Mouse (Mus musculus): ENCODE results near the gene Mcidas.
A peak's percentile ranks its signal among the peaks of the same experiment; 100 is the strongest.

The Mcidas gene

GRCm38 (mm10) chr13:112993531-112994152 is at the start of gene Mcidas:
Gene Mcidas (plus strand): TSS chr13:112993845.
- DNase-seq, result no peak

GRCm38 (mm10) chr13:112945312-112945711 is 48.3 kb upstream of the Mcidas start:
- DNase-seq, result peak; percentile 38

- no peak for DNase-seq
These were observed 47.7 kb upstream of the Mcidas start for GRCm38 (mm10) chr13:112945900-112946299.

- no peak for DNase-seq
These were observed 39.6 kb upstream of the Mcidas start for GRCm38 (mm10) chr13:112954067-112954466.

GRCm38 (mm10) chr13:112963081-112963480 is 30.6 kb upstream of the Mcidas start:
- no peak for DNase-seq

DNA sequence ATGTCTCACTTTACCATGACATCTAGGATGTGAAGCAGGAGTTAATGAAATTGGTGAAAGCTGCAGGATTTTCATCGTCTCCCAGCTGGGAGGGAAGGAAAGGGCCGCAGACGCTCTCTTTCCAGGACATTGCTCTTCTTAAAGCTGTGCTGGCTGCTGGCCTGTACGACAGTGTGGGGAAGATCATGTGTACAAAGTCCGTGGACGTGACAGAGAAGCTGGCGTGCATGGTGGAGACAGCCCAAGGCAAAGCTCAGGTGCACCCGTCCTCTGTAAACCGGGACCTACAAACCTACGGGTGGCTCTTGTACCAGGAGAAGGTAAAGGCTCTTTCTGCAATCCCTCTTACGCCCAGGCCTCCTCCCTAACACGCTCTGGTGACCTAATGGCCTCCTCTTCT is 29.2 kb upstream of the Mcidas start:
- no peak for DNase-seq

DNA sequence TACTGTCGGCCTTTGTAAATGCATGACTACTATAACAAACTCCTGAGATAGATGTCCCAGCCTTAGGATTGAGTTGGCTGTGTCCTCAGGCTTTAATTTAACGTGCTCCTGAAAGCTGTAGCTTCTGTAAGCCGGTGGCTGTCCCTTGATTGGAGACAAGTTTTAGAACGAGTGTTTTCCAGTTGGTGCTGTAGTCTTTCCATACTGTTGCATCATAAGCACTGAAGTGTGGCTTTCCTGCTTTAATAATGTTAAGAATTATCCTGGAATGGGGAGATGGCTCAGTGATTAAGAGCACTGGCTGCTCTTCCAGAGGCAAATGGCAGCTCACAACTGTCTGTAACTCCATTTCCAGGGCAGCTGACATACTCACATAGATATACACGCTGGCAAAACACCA is 26.4 kb upstream of the Mcidas start:
- no peak for DNase-seq

GRCm38 (mm10) chr13:112976720-112977119 is 16.9 kb upstream of the Mcidas start:
- DNase-seq, result no peak

DNA sequence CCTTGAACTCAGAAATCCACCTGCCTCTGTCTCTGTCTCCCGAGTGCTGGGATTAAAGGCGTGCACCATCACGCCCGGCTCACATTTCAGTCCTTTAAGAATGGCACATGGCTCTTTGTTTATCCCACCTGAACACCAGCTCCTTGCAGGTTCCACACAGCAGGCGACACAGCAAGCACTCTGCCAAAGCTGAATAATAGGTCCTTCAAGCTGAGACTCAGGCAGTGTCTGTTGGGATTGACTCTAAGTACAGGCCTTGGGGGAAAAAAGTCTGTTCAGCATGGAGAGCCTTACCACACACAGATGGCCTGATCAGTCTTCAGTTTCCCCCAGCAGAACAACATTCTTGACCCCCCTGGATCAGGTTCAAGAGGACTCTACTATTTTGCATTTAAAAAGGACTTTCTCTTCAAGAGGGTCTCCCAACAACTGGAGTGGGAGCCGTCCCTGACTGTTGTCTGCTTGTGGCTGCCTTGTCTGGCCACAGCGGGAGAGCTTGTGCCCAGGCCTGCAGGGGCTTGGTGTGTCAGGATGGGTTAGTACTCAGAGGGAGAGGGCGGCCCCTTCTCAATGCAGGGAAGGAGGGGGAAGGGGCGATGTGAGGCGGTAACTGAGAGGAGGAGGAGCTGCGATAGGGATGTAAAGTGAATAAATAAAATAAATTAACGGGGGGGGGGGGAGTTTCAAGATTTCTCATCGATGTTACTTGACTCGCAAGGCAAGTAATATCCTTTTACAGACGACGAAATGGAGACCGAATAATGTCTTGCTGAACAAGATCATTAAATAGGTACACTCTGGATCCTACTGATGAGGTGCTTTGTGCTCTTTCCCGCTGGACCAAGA is 7.8 kb upstream of the Mcidas start:
- DNase-seq, result no peak

DNA sequence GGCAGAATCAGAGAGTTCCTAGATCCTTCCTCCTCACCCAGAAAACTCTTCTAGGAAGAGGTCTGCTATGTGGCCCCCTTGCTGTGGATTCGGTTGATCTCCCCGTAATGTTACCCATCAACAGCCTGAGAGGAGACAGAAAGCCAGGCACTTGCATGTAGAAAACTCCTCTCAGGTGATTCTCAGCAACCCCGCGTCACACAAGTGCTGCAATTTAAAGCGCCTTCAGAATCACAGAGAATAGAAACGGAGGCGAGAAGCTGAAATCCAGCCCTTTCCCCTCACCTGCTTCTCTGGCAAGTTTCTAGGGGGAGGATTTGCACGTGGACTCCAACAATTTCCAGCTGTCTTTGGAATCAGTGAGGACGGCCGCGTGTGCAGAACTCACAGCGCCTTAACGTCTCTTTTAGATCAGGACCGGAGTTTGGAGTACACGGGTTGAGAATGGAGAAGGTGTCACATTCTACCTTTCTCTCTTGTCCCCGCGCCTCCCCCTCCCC is 7.1 kb upstream of the Mcidas start:
- DNase-seq, result no peak

DNA sequence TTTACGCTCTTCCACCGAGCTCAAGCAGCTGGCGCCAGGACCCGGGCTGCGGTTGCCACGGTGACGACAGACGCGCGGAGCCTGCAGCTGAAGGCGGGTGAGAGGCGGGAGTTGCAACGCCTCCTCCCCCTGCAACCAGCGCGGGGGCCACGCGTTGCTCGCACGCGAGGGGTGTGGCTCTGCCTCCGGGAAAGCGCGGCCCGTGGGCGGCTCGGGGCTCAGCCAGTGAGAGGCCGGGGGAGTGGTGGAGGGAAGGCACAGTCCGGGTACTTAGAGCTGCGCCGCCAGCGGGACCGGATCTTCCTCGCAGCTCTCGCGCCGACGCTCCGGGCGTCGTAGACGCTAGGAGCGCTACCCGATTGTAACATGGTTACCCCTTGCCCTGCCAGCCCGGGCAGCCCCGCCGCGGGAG is 6.1 kb upstream of the Mcidas start, which contains the start of gene Ccno:
Ccno (plus strand) TSS at position 271 of the 412 bp plus-strand sequence.
- peak; percentile 94 for DNase-seq

DNA sequence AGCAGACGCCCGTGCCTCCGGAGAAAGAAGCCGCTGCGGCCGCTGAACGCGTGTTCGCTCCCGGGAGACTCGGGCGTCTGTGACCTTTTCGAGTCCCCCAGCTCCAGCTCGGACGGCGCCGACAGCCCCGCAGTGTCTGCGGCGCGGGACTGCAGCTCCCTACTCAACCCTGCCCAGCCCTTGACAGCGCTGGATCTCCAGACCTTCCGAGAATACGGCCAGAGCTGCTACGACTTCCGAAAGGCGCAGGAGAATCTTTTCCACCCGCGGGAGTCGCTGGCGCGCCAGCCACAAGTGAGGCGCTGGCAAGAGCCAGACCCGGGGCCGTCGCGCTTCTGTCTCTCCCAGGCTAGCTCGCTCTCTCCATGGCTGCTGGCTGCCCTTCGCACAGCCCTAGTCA is 5.7 kb upstream of the Mcidas start:
- DNase-seq, result peak; percentile 34

DNA sequence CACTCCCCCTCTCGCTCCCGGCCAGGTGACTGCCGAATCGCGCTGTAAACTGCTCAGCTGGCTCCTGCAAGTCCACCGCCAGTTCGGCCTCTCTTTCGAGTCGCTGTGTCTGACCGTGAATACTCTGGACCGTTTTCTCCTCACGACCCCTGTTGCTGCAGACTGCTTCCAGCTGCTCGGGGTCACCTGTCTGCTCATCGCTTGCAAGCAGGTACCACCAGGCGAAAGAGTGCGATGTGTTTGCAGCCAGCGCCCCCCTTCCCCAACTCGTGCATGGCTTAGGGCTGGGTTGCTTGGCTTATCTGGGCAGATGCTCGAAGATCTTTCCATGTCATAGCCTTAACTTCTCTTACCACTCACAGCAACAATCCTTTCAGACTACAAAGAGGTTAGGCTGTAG is 4.8 kb upstream of the Mcidas start:
- no peak for DNase-seq

DNA sequence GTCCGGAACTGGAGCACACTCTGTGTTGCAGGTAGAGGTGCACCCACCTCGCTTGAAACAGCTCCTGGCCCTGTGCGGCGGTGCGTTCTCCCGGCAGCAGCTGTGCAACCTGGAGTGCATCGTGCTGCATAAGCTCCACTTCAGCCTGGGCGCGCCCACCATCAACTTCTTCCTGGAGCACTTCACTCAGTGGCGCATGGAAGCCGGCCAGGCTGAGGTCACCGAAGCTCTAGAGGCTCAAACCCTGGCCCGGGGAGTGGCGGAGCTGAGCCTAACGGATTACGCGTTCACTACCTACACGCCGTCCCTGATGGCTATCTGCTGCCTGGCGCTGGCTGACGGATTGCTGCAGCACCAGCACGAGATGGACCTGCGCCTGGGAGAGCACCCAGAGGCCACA is 4.1 kb upstream of the Mcidas start:
- no peak for DNase-seq

DNA sequence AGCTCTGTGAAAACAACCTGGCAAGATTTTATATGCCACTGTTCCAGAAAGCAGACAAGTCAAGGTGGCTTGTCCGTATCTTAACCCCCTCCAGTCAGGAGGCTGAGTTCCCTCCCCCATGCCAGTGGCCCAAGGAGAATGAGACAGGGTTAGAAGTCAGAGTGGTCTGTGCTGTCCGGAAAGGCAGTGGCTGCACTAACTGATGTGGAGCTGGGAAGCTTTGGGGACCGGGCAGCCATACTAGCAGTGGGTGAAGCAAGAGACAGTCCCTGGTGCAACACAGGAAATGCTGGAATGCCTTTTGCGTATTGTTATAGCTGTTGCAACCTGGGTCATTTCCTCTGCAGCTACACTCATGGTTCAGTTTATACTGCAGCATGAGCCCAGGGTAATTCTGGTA is 3.3 kb upstream of the Mcidas start:
- no peak for DNase-seq

DNA sequence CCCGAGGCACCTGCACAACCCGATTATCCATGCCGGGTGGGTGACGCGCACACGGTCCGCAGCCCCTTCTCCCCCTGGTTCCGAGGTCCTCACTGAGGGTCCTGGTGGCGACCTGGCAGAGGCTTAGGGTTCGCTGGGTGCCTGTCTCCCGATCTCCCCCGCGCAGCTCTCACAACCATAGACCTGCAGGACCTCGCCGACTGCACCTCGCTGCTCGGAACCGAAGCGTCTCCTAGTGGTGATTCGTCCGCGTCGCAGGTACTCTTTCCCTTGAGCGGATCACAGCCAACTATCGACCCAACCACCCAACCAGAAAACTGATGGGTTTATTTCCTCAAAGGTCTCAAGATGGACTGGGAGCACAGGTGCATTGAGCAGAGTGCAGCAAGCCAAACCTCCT is 546 bp downstream of the Mcidas start:
- DNase-seq, result peak; percentile 53

- DNase-seq, result no peak
These were observed 2.8 kb downstream of the Mcidas start for GRCm38 (mm10) chr13:112996407-112996806.

DNA sequence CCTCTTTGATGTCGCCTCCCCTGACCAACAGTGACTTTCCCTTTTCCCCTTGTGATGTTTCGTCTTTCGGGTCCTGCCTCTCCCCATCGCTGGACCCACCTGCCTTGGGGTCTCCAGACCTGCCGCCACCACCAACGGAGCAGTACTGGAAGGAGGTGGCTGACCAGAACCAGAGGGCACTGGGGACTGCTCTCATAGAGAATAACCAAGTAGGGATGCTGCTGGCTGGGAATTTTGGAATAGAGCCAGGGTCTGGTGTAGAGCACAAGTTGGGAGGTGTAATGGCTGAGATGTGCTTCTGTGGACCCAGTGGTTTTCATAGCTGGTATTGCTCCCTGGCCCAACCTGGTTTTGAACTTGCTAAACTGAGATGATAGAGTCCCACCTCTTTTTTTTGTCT is 3.7 kb downstream of the Mcidas start:
- no peak for DNase-seq

GRCm38 (mm10) chr13:112998427-112999201 is 5.0 kb downstream of the Mcidas start:
- peak; percentile 73 for DNase-seq

GRCm38 (mm10) chr13:113000090-113000489 is 6.4 kb downstream of the Mcidas start:
- no peak for DNase-seq

DNA sequence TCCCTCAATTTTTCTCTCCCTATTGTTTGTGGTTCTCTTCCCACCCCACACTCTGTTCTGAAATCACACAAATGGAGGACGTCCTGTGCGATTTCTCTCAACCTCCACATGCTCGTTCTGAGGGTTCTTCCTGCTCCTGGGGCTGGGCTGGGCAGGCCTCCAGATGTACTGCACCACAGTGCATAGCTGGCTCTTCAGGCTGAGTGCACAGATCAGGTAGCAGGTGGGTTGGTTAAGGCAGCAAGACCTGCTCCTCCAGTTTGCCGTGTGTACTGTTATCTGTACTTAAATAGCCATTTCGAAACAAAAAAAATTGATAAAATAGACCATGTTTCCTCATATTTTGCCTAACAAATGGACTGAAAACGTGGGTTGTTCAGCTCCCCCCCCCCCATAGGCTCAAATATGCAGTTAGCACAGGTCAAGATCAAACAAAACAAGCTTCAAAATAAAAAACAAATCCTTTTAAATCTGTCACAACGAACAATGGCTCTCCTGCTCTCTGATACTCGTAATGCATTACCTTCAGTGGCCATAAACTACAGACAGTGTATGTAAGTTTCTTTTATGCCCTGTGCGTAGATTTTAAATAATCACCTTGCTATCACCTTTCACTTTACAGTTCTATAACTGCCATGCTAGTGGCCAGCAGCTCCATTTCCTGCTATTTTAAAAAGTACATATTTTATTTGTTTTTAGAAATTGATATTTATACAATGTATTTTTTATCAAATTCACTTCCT is 7.1 kb downstream of the Mcidas start:
- no peak for DNase-seq

DNA sequence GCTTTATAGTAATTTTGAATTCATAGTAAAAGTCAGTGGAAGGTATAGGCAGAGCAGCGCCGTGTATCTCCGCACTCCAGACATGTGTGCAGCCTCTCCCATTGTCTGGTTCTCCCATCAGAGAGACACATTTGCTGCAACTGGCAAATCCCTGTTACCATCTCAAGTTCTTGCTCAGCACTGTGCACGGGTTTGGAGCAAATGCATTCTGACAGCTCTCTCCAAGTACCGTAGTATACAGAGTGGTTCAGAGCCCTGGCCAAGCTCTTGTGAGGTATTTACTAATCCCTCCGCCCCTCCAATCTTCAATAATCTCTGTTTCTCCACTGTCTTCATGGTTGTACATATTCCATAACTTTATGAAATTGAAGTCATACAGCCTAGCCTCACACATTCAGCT is 19.0 kb downstream of the Mcidas start:
- no peak for DNase-seq

All from right cerebral cortex, adult 18-20 months (tissue).